Mouse (Mus musculus): ENCODE data around the gene Sema4d. TPM values are rescaled to one million over a fixed set of nuclear protein-coding genes. Genes with fewer than 3 reads are reported as not detected.

Gene Sema4d
- total and polyA plus RNA-seq, 3 experiments: 6.9 to 20.3 TPM; not detected in 1

DNA sequence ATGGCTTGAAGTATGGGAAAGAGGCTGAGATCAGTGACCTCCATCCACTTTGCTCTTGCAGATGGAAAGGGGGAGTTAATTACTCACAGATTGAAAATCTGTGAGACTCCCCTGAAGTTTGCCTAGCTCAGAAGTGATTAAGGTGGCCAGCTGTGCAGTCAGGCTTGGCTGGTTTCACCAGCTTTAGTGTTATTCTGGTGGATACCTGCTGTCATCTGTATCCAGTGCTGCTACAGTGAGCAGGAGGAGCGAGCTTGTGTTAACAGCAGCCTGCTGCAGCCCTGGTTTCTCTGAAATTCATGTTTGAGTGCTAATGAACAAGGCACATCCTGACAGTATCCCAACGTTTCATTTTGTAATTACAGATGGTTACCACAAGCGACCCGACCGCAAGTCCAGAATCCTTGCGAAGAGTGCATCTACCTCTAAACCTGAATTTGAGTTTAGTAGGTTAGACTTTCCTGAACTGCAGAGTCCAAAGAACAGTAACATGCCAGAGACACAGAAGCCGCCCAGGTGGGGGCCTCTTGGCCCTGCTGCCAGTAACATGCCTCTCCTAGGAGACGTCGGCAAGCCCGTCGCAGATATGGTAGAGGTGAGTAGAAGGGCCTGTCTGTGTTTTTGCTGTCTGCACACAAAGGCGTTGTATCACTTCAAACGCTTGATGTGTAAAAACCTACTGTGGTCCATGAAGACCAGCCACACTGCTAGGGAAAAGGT is 136.9 kb downstream of the Sema4d start:
- Histone ChIP-seq H3K27me3 (ENCODE audit: control insufficient read depth in 1 of 2, insufficient read depth in 2 of 2, low read length in 2 of 2) (no peaks in the 10 kb centered on the region), H3K27ac (ENCODE audit: control insufficient read depth, low read depth, low read length) (no peak overlapping the region), H3K4me3 (ENCODE audit: control insufficient read depth in 1 of 2, insufficient read depth in 1 of 2, low read depth in 2 of 2, low read length in 2 of 2) (no peak overlapping the region), H3K79me2 (ENCODE audit: control insufficient read depth, insufficient read depth, low read length, poor library complexity) (peaks cover 19% of the 10 kb centered on the region), H3K9me3 (replicated peaks; ENCODE audit: insufficient read depth, low read length) (no peaks in the 10 kb centered on the region), H3K4me1 (ENCODE audit: control insufficient read depth in 1 of 2, insufficient read depth in 2 of 2, low read length in 2 of 2) (peaks cover 0 to 7% of the 10 kb centered on the region in 2 experiments; a peak in 2 of 4 replicates), H3K9ac (ENCODE audit: control insufficient read depth, low read depth, low read length, poor library complexity, severe bottlenecking) (no peak overlapping the region), H3K36me3 (ENCODE audit: control insufficient read depth in 1 of 2, insufficient read depth in 2 of 2, low read length in 2 of 2) (peaks cover 8 to 30% of the 10 kb centered on the region in 2 experiments)
- TF ChIP-seq TAL1 (IDR thresholded peaks at IDR 0.05; ENCODE audit: low read length): no peak
- no peak for TF ChIP-seq ZMIZ1 (IDR thresholded peaks at IDR 0.05; ENCODE audit: low read depth, low read length)
- no peak for TF ChIP-seq MEF2A (IDR thresholded peaks at IDR 0.05; ENCODE audit: extremely low read depth, insufficient replicate concordance, low read depth, low read length, poor library complexity, severe bottlenecking)
- TF ChIP-seq USF1 (IDR thresholded peaks at IDR 0.05; ENCODE audit: low read depth, low read length): no peak
- TF ChIP-seq CHD1 (IDR thresholded peaks at IDR 0.05; ENCODE audit: low read depth, low read length): no peak
- no peak for TF ChIP-seq JUND (IDR thresholded peaks at IDR 0.05; ENCODE audit: low read depth, low read length)
- DNase-seq (ENCODE audit: low read depth, low spot score): no peak

DNA sequence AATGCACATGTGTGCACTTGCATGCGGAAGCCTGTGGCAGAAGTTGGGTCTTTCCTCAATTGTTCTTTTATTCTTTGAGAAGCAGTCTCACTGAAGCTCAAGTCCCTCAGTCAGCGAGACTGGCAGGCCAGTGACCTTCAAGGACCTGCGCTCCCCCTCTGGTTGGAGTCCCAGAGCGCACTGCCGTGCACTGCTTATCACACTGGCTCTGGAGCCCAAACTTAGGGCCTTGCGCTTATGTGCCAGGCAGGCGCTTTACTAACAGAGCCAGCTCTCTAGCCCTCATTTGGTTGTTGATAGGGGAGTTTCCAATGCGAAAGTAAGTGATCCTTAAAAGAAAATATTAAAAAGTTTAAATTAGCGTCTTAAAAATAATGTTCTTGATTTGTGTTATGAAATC is 139.6 kb downstream of the Sema4d start:
- Histone ChIP-seq H3K4me3 (ENCODE audit: control insufficient read depth in 1 of 2, insufficient read depth in 1 of 2, low read depth in 2 of 2, low read length in 2 of 2) (no peak overlapping the region), H3K27ac (ENCODE audit: control insufficient read depth, low read depth, low read length) (no peak overlapping the region), H3K9me3 (replicated peaks; ENCODE audit: insufficient read depth, low read length) (no peaks in the 10 kb centered on the region), H3K36me3 (ENCODE audit: control insufficient read depth in 1 of 2, insufficient read depth in 2 of 2, low read length in 2 of 2) (peaks cover 22 to 24% of the 10 kb centered on the region in 2 experiments), H3K27me3 (ENCODE audit: control insufficient read depth in 1 of 2, insufficient read depth in 2 of 2, low read length in 2 of 2) (no peaks in the 10 kb centered on the region), H3K9ac (ENCODE audit: control insufficient read depth, low read depth, low read length, poor library complexity, severe bottlenecking) (no peak overlapping the region), H3K4me1 (ENCODE audit: control insufficient read depth in 1 of 2, insufficient read depth in 2 of 2, low read length in 2 of 2) (peaks cover 0 to 9% of the 10 kb centered on the region in 2 experiments; a peak in 3 of 4 replicates), H3K79me2 (ENCODE audit: control insufficient read depth, insufficient read depth, low read length, poor library complexity) (peaks cover 29% of the 10 kb centered on the region)
- no peak for DNase-seq (ENCODE audit: low read depth, low spot score)
- TF ChIP-seq NELFE (IDR thresholded peaks at IDR 0.05; ENCODE audit: low read depth, low read length) (no peak), POLR2AphosphoS5 (IDR thresholded peaks at IDR 0.05; ENCODE audit: borderline replicate concordance, low read depth, low read length) (no peak), POLR2AphosphoS2 (IDR thresholded peaks at IDR 0.05; ENCODE audit: low read length) (no peak), MAX (IDR thresholded peaks at IDR 0.05; ENCODE audit: low read length) (no peak), E2F4 (IDR thresholded peaks at IDR 0.05; ENCODE audit: borderline replicate concordance, low read depth, low read length) (no peak), ZMIZ1 (IDR thresholded peaks at IDR 0.05; ENCODE audit: low read depth, low read length) (no peak), MEF2A (IDR thresholded peaks at IDR 0.05; ENCODE audit: extremely low read depth, insufficient replicate concordance, low read depth, low read length, poor library complexity, severe bottlenecking) (no peak), GABPA (IDR thresholded peaks at IDR 0.05; ENCODE audit: low read depth, low read length) (no peak), ZKSCAN1 (IDR thresholded peaks at IDR 0.05; ENCODE audit: low read depth, low read length) (no peak), USF2 (IDR thresholded peaks at IDR 0.05; ENCODE audit: borderline replicate concordance in 1 of 2, insufficient read depth in 1 of 2, low read depth in 1 of 2, low read length in 2 of 2) (no peak), EP300 (IDR thresholded peaks at IDR 0.05; ENCODE audit: low read depth in 1 of 2, low read length in 2 of 2) (no peak), KAT2A (conservative IDR thresholded peaks at IDR 0.05; ENCODE audit: low read depth, low read length) (no peak), TBP (IDR thresholded peaks at IDR 0.05; ENCODE audit: low read depth, low read length) (no peak), TCF12 (IDR thresholded peaks at IDR 0.05; ENCODE audit: low read depth, low read length) (no peak)
